Mouse (Mus musculus): ENCODE measurements around the gene Clmn. TPM values are rescaled to one million over a fixed set of nuclear protein-coding genes. Genes with fewer than 3 reads are reported as not detected.

The Clmn gene
- polyA plus RNA-seq, 1 experiment from 2014 or later: 0.17 TPM

GRCm38 (mm10) chr12:104854826-104855225, 10.1 kb downstream of the Clmn start:
- H3K4me2 ChIP-seq: no peak overlapping the region
- DNase-seq (no peak), ATAC-seq (ENCODE audit: low read depth) (no peak)
- 62% methylated on average over 2 of the region's 2 CpGs for WGBS (ENCODE audit: insufficient replicate concordance)
- H3K27me3 ChIP-seq: no peaks in the 10 kb centered on the region
- no peaks in the 10 kb centered on the region for H3K9me3 ChIP-seq (replicated peaks)
- no peak overlapping the region for H3K4me3 ChIP-seq (replicated peaks)
- no peak overlapping the region for H3K9ac ChIP-seq
- no peaks in the 10 kb centered on the region for H3K36me3 ChIP-seq
- no peak overlapping the region for H3K27ac ChIP-seq
- H3K4me1 ChIP-seq (replicated peaks): no peaks in the 10 kb centered on the region; the same call in 1 of the 2 replicates

- 67% methylated on average over 7 of the region's 7 CpGs for WGBS (ENCODE audit: insufficient replicate concordance)
- no peak overlapping the region for H3K27ac ChIP-seq
- no peaks in the 10 kb centered on the region for H3K36me3 ChIP-seq
- H3K9ac ChIP-seq: no peak overlapping the region
- DNase-seq (no peak), ATAC-seq (ENCODE audit: low read depth) (no peak)
- no peaks in the 10 kb centered on the region for H3K9me3 ChIP-seq (replicated peaks)
- H3K4me1 ChIP-seq (replicated peaks): no peaks in the 10 kb centered on the region; the same call in 1 of the 2 replicates
- no peaks in the 10 kb centered on the region for H3K27me3 ChIP-seq
- no peak overlapping the region for H3K4me2 ChIP-seq
- no peak overlapping the region for H3K4me3 ChIP-seq (replicated peaks)
These were observed 11.5 kb downstream of the Clmn start for GRCm38 (mm10) chr12:104853374-104853773.

GRCm38 (mm10) chr12:104851711-104852508, 13.0 kb downstream of the Clmn start:
- H3K27ac ChIP-seq: no peak overlapping the region
- no peaks in the 10 kb centered on the region for H3K9me3 ChIP-seq (replicated peaks)
- H3K4me2 ChIP-seq: peak overlapping the region; percentile 17
- ATAC-seq (ENCODE audit: low read depth) (peak; percentile 74), DNase-seq (peak; percentile 19)
- H3K9ac ChIP-seq: no peak overlapping the region
- no peaks in the 10 kb centered on the region for H3K27me3 ChIP-seq
- WGBS (ENCODE audit: insufficient replicate concordance): 34% methylated on average over 16 of the region's 16 CpGs
- no peak overlapping the region for H3K4me3 ChIP-seq (replicated peaks)
- no peaks in the 10 kb centered on the region for H3K36me3 ChIP-seq
- H3K4me1 ChIP-seq (replicated peaks): no peaks in the 10 kb centered on the region; the same call in 1 of the 2 replicates

- H3K4me1 ChIP-seq (replicated peaks): peaks cover 11% of the 10 kb centered on the region
- no peak overlapping the region for H3K4me3 ChIP-seq (replicated peaks)
- H3K4me2 ChIP-seq: no peak overlapping the region
- H3K27ac ChIP-seq: no peak overlapping the region
- DNase-seq (no peak), ATAC-seq (ENCODE audit: low read depth) (no peak)
- no peaks in the 10 kb centered on the region for H3K36me3 ChIP-seq
- no peak overlapping the region for H3K9ac ChIP-seq
- H3K9me3 ChIP-seq (replicated peaks): no peaks in the 10 kb centered on the region
- WGBS (ENCODE audit: insufficient replicate concordance): 67% methylated on average over 7 of the region's 7 CpGs
- peaks cover 5% of the 10 kb centered on the region; the same call in 1 of the 2 replicates for H3K27me3 ChIP-seq
These were observed 14.8 kb downstream of the Clmn start for GRCm38 (mm10) chr12:104850119-104850518.

- no peak for DNase-seq
- 70% methylated on average over 9 of the region's 9 CpGs for WGBS (ENCODE audit: insufficient replicate concordance)
- no peak overlapping the region for H3K4me2 ChIP-seq
These were observed 16.2 kb downstream of the Clmn start for GRCm38 (mm10) chr12:104848667-104849066.

GRCm38 (mm10) chr12:104847227-104847626, 17.6 kb downstream of the Clmn start:
- WGBS (ENCODE audit: insufficient replicate concordance): 62% methylated on average over 4 of the region's 4 CpGs
- H3K4me2 ChIP-seq: no peak overlapping the region
- H3K27me3 ChIP-seq: peaks cover 8% of the 10 kb centered on the region; the same call in 1 of the 2 replicates
- no peak overlapping the region for H3K4me3 ChIP-seq (replicated peaks)
- peaks cover 15% of the 10 kb centered on the region for H3K4me1 ChIP-seq (replicated peaks)
- ATAC-seq (ENCODE audit: low read depth) (no peak), DNase-seq (no peak)
- H3K9ac ChIP-seq: no peak overlapping the region
- no peaks in the 10 kb centered on the region for H3K36me3 ChIP-seq
- H3K27ac ChIP-seq: no peak overlapping the region
- no peaks in the 10 kb centered on the region for H3K9me3 ChIP-seq (replicated peaks)

More at GRCm38 (mm10) chr12:104848667-104849066, 16.2 kb downstream of the Clmn start:
- peaks cover 15% of the 10 kb centered on the region for H3K4me1 ChIP-seq (replicated peaks)
- H3K9ac ChIP-seq: no peak overlapping the region
- H3K9me3 ChIP-seq (replicated peaks): no peaks in the 10 kb centered on the region
- H3K27me3 ChIP-seq: peaks cover 8% of the 10 kb centered on the region; the same call in 1 of the 2 replicates
- H3K27ac ChIP-seq: no peak overlapping the region
- no peak overlapping the region for H3K4me3 ChIP-seq (replicated peaks)
- H3K36me3 ChIP-seq: no peaks in the 10 kb centered on the region
- no peak for ATAC-seq (ENCODE audit: low read depth)

GRCm38 (mm10) chr12:104845707-104846106, 19.2 kb downstream of the Clmn start:
- WGBS (ENCODE audit: insufficient replicate concordance): 6% methylated on average over 11 of the region's 11 CpGs
- H3K27me3 ChIP-seq: peaks cover 8% of the 10 kb centered on the region; the same call in 1 of the 2 replicates
- no peak for DNase-seq
- no peak overlapping the region for H3K9ac ChIP-seq
- no peak overlapping the region for H3K27ac ChIP-seq
- ATAC-seq (ENCODE audit: low read depth): peak; percentile 58; the same call in 1 of the 2 replicates
- H3K36me3 ChIP-seq: no peaks in the 10 kb centered on the region
- no peaks in the 10 kb centered on the region for H3K9me3 ChIP-seq (replicated peaks)
- peak overlapping the region; percentile 52 for H3K4me2 ChIP-seq
- H3K4me1 ChIP-seq (replicated peaks): peaks cover 15% of the 10 kb centered on the region
- no peak overlapping the region; the same call in 1 of the 2 replicates for H3K4me3 ChIP-seq (replicated peaks)

GRCm38 (mm10) chr12:104844989-104845388, 19.9 kb downstream of the Clmn start:
- 54% methylated on average over 4 of the region's 4 CpGs for WGBS (ENCODE audit: insufficient replicate concordance)
- no peaks in the 10 kb centered on the region for H3K9me3 ChIP-seq (replicated peaks)
- H3K4me2 ChIP-seq: 0 out of 2 replicates have a peak overlapping the region, but pooled peaks have one; percentile 52
- no peak overlapping the region for H3K4me3 ChIP-seq (replicated peaks)
- peaks cover 8% of the 10 kb centered on the region; the same call in 1 of the 2 replicates for H3K27me3 ChIP-seq
- ATAC-seq (ENCODE audit: low read depth) (peak; percentile 16; the same call in 1 of the 2 replicates), DNase-seq (no peak)
- H3K36me3 ChIP-seq: no peaks in the 10 kb centered on the region
- no peak overlapping the region for H3K27ac ChIP-seq
- no peak overlapping the region for H3K9ac ChIP-seq
- H3K4me1 ChIP-seq (replicated peaks): peaks cover 15% of the 10 kb centered on the region

GRCm38 (mm10) chr12:104844279-104844678, 20.6 kb downstream of the Clmn start:
- H3K36me3 ChIP-seq: no peaks in the 10 kb centered on the region
- no peak for DNase-seq
- no peak overlapping the region for H3K27ac ChIP-seq
- H3K4me2 ChIP-seq: no peak overlapping the region
- no peak for ATAC-seq (ENCODE audit: low read depth)
- H3K9ac ChIP-seq: no peak overlapping the region
- no peak overlapping the region for H3K4me3 ChIP-seq (replicated peaks)
- 55% methylated on average over 4 of the region's 4 CpGs for WGBS (ENCODE audit: insufficient replicate concordance)
- H3K27me3 ChIP-seq: peaks cover 8% of the 10 kb centered on the region; the same call in 1 of the 2 replicates
- H3K4me1 ChIP-seq (replicated peaks): peaks cover 15% of the 10 kb centered on the region
- H3K9me3 ChIP-seq (replicated peaks): no peaks in the 10 kb centered on the region

- peaks cover 22% of the 10 kb centered on the region for H3K4me1 ChIP-seq (replicated peaks)
- H3K9ac ChIP-seq: no peak overlapping the region
- peaks cover 8% of the 10 kb centered on the region; the same call in 1 of the 2 replicates for H3K27me3 ChIP-seq
- no peak overlapping the region for H3K4me3 ChIP-seq (replicated peaks)
- ATAC-seq (ENCODE audit: low read depth): no peak
- WGBS (ENCODE audit: insufficient replicate concordance): 61% methylated on average over 3 of the region's 3 CpGs
- H3K27ac ChIP-seq: no peak overlapping the region
- no peak for DNase-seq
- no peaks in the 10 kb centered on the region for H3K9me3 ChIP-seq (replicated peaks)
- no peaks in the 10 kb centered on the region for H3K36me3 ChIP-seq
- no peak overlapping the region for H3K4me2 ChIP-seq
These were observed 23.6 kb downstream of the Clmn start for GRCm38 (mm10) chr12:104841256-104841655.

- Histone ChIP-seq H3K9me3 (replicated peaks) (no peaks in the 10 kb centered on the region), H3K4me3 (replicated peaks) (no peak overlapping the region), H3K27ac (no peak overlapping the region), H3K4me2 (no peak overlapping the region), H3K4me1 (replicated peaks) (peaks cover 7% of the 10 kb centered on the region; the same call in 1 of the 2 replicates), H3K27me3 (no peaks in the 10 kb centered on the region), H3K9ac (no peak overlapping the region), H3K36me3 (no peaks in the 10 kb centered on the region)
- DNase-seq: no peak
- no peak for ATAC-seq (ENCODE audit: low read depth)
- 42% methylated on average over 4 of the region's 4 CpGs for whole genome bisulfite sequencing (ENCODE audit: insufficient replicate concordance)
These were observed 25.9 kb downstream of the Clmn start for GRCm38 (mm10) chr12:104838987-104839386.

All from liver, embryonic 13.5 days (tissue).